In genomic region chr6:137713310-137713664, GRCm38 (mm10) we compare ENCODE assay signal across 17 mouse cellular contexts. TPM values are rescaled to one million over a fixed set of nuclear protein-coding genes. Genes with fewer than 3 reads are reported as not detected.
DNase-seq lines count a peak whose midpoint lies in the region; ATAC-seq and TF ChIP-seq lines count a peak whose summit lies in the region.
"Had no signal": no experiment of that assay in that cellular context is flagged by ENCODE, and none has a peak within 500 bp of the region (broad histone marks: within the 10 kb centered on the region; RNA-seq: fewer than 3 reads in every experiment).

No protein-coding gene starts in this region.

- no peaks in the 10 kb centered on the region for H3K4me1 ChIP-seq in heart, postnatal 0 days (ENCODE audit: control insufficient read depth, insufficient read depth)
- no peaks in the 10 kb centered on the region for H3K4me1 ChIP-seq in heart, embryonic 11.5 days (ENCODE audit: control insufficient read depth, insufficient read depth, low read length)
- peaks cover 9% of the 10 kb centered on the region for H3K4me1 ChIP-seq in midbrain, embryonic 12.5 days
- peaks cover 5% of the 10 kb centered on the region for H3K4me1 ChIP-seq in midbrain, embryonic 14.5 days (ENCODE audit: control insufficient read depth, insufficient read depth, low read length)
- no peaks in the 10 kb centered on the region; the same call in 1 of the 2 replicates for H3K4me1 ChIP-seq in forebrain, embryonic 14.5 days (ENCODE audit: control insufficient read depth, insufficient read depth, low read length)
- H3K4me1 ChIP-seq in stomach, postnatal 0 days (replicated peaks; ENCODE audit: control insufficient read depth, insufficient read depth): no peaks in the 10 kb centered on the region
- H3K4me1 ChIP-seq: limb, embryonic 10.5 days had no signal

- no peak overlapping the region for H3K4me2 ChIP-seq in heart, postnatal 0 days (ENCODE audit: low read depth, low read length)
- no peak overlapping the region for H3K4me2 ChIP-seq in heart, embryonic 11.5 days
- no peak overlapping the region for H3K4me2 ChIP-seq in midbrain, embryonic 12.5 days (replicated peaks)
- no peak overlapping the region for H3K4me2 ChIP-seq in midbrain, embryonic 14.5 days (ENCODE audit: low read length)
- H3K4me2 ChIP-seq in forebrain, embryonic 14.5 days (ENCODE audit: low read length): no peak overlapping the region
- H3K4me2 ChIP-seq in stomach, postnatal 0 days (replicated peaks; ENCODE audit: low read depth): no peak overlapping the region

- 67% methylated on average over 3 of the region's 3 CpGs for WGBS in heart, postnatal 0 days
- 71% methylated on average over 3 of the region's 3 CpGs for WGBS in heart, embryonic 11.5 days (ENCODE audit: insufficient replicate concordance)
- 42% methylated on average over 3 of the region's 3 CpGs for WGBS in midbrain, embryonic 12.5 days
- 49% methylated on average over 3 of the region's 3 CpGs for WGBS in midbrain, embryonic 14.5 days
- 69% methylated on average over 3 of the region's 3 CpGs for WGBS in forebrain, embryonic 14.5 days
- 82% methylated on average over 3 of the region's 3 CpGs for WGBS in stomach, postnatal 0 days

- no peak for TF ChIP-seq CTCF in heart, postnatal 0 days (IDR thresholded peaks at IDR 0.05; ENCODE audit: low read depth)
- no peak for TF ChIP-seq CTCF in stomach, postnatal 0 days (IDR thresholded peaks at IDR 0.05; ENCODE audit: low read depth)

- no peaks in the 10 kb centered on the region for H3K36me3 ChIP-seq in heart, postnatal 0 days (replicated peaks; ENCODE audit: control insufficient read depth, insufficient read depth, low read length)
- H3K36me3 ChIP-seq in heart, embryonic 11.5 days (ENCODE audit: control insufficient read depth, insufficient read depth, low read length): no peaks in the 10 kb centered on the region
- no peaks in the 10 kb centered on the region for H3K36me3 ChIP-seq in midbrain, embryonic 12.5 days
- no peaks in the 10 kb centered on the region for H3K36me3 ChIP-seq in midbrain, embryonic 14.5 days (ENCODE audit: control insufficient read depth, insufficient read depth, low read length)
- H3K36me3 ChIP-seq in forebrain, embryonic 14.5 days (ENCODE audit: control insufficient read depth, insufficient read depth, low read length): no peaks in the 10 kb centered on the region
- H3K36me3 ChIP-seq in stomach, postnatal 0 days (ENCODE audit: control insufficient read depth, insufficient read depth, low read length): no peaks in the 10 kb centered on the region
- H3K36me3 ChIP-seq: limb, embryonic 10.5 days had no signal

- H3K27me3 ChIP-seq in heart, postnatal 0 days (ENCODE audit: control insufficient read depth, insufficient read depth, low read length): no peaks in the 10 kb centered on the region
- H3K27me3 ChIP-seq in heart, embryonic 11.5 days (ENCODE audit: control insufficient read depth, insufficient read depth, low read length): no peaks in the 10 kb centered on the region
- no peaks in the 10 kb centered on the region for H3K27me3 ChIP-seq in midbrain, embryonic 12.5 days
- no peaks in the 10 kb centered on the region for H3K27me3 ChIP-seq in midbrain, embryonic 14.5 days (ENCODE audit: control insufficient read depth, insufficient read depth, low read length)
- no peaks in the 10 kb centered on the region for H3K27me3 ChIP-seq in forebrain, embryonic 14.5 days (replicated peaks; ENCODE audit: control insufficient read depth, insufficient read depth, low read length)
- no peaks in the 10 kb centered on the region for H3K27me3 ChIP-seq in stomach, postnatal 0 days (ENCODE audit: control insufficient read depth, insufficient read depth, low read length)

- no peak overlapping the region for H3K4me3 ChIP-seq in heart, postnatal 0 days (ENCODE audit: low read depth, low read length)
- no peak overlapping the region for H3K4me3 ChIP-seq in heart, embryonic 11.5 days (ENCODE audit: low read depth, low read length)
- H3K4me3 ChIP-seq in midbrain, embryonic 12.5 days: no peak overlapping the region
- no peak overlapping the region for H3K4me3 ChIP-seq in midbrain, embryonic 14.5 days (replicated peaks; ENCODE audit: low read depth, low read length)
- no peak overlapping the region for H3K4me3 ChIP-seq in forebrain, embryonic 14.5 days (ENCODE audit: low read depth, low read length)
- no peak overlapping the region for H3K4me3 ChIP-seq in stomach, postnatal 0 days (ENCODE audit: low read depth, low read length)
- H3K4me3 ChIP-seq: erythroblast, embryonic 14.5 days; limb, embryonic 10.5 days had no signal

- H3K9me3 ChIP-seq in heart, postnatal 0 days (replicated peaks; ENCODE audit: control insufficient read depth, low read length): no peaks in the 10 kb centered on the region
- no peaks in the 10 kb centered on the region for H3K9me3 ChIP-seq in heart, embryonic 11.5 days (replicated peaks; ENCODE audit: control insufficient read depth, low read length)
- H3K9me3 ChIP-seq in midbrain, embryonic 12.5 days: no peaks in the 10 kb centered on the region
- H3K9me3 ChIP-seq in midbrain, embryonic 14.5 days (ENCODE audit: control insufficient read depth, low read length): no peaks in the 10 kb centered on the region
- H3K9me3 ChIP-seq in forebrain, embryonic 14.5 days (replicated peaks; ENCODE audit: control insufficient read depth, low read length): no peaks in the 10 kb centered on the region
- H3K9me3 ChIP-seq in stomach, postnatal 0 days (ENCODE audit: control insufficient read depth, low read length): no peaks in the 10 kb centered on the region
- H3K9me3 ChIP-seq: limb, embryonic 10.5 days had no signal

- H3K27ac ChIP-seq in heart, postnatal 0 days (ENCODE audit: low read depth): peak overlapping the region; percentile 51; the same call in 1 of the 2 replicates
- no peak overlapping the region for H3K27ac ChIP-seq in heart, embryonic 11.5 days (ENCODE audit: low read depth, low read length)
- peak overlapping the region; percentile 71 for H3K27ac ChIP-seq in midbrain, embryonic 12.5 days (replicated peaks)
- no peak overlapping the region for H3K27ac ChIP-seq in midbrain, embryonic 14.5 days (replicated peaks; ENCODE audit: low read depth, low read length)
- no peak overlapping the region; the same call in 1 of the 2 replicates for H3K27ac ChIP-seq in forebrain, embryonic 14.5 days (ENCODE audit: low read depth, low read length)
- no peak overlapping the region for H3K27ac ChIP-seq in stomach, postnatal 0 days (replicated peaks)
- H3K27ac ChIP-seq: limb, embryonic 10.5 days; liver, embryonic 14.5 days had no signal

- no peak for ATAC-seq in heart, postnatal 0 days (ENCODE audit: insufficient read depth, low read depth)
- no peak for ATAC-seq in heart, embryonic 11.5 days (replicated peaks; ENCODE audit: insufficient number of reproducible peaks, low FRiP score, low TSS enrichment)
- peak; percentile 67 for ATAC-seq in midbrain, embryonic 12.5 days (ENCODE audit: low FRiP score, low read depth)
- ATAC-seq in midbrain, embryonic 14.5 days (ENCODE audit: low FRiP score, low TSS enrichment): no peak
- peak; percentile 44; the same call in 1 of the 2 replicates for ATAC-seq in forebrain, embryonic 14.5 days
- no peak for ATAC-seq in stomach, postnatal 0 days (ENCODE audit: low FRiP score, low TSS enrichment)

- H3K9ac ChIP-seq in heart, postnatal 0 days (replicated peaks; ENCODE audit: low read depth, low read length): no peak overlapping the region
- H3K9ac ChIP-seq in heart, embryonic 11.5 days (ENCODE audit: low read depth, low read length): no peak overlapping the region
- no peak overlapping the region for H3K9ac ChIP-seq in midbrain, embryonic 12.5 days (replicated peaks)
- H3K9ac ChIP-seq in midbrain, embryonic 14.5 days (replicated peaks; ENCODE audit: low read length): no peak overlapping the region
- H3K9ac ChIP-seq in forebrain, embryonic 14.5 days (ENCODE audit: low read length): no peak overlapping the region
- no peak overlapping the region for H3K9ac ChIP-seq in stomach, postnatal 0 days (ENCODE audit: low read length)
- H3K9ac ChIP-seq: liver, embryonic 14.5 days had no signal

- no peak for DNase-seq in heart, postnatal 0 days (ENCODE audit: low spot score)
- no peak for DNase-seq in midbrain, embryonic 14.5 days
- peak; percentile 19 for DNase-seq in forebrain, embryonic 14.5 days (ENCODE audit: low spot score)
- DNase-seq in retina, postnatal 7 days (ENCODE audit: low read depth, low spot score): peak; percentile 80
- no peak for DNase-seq in stomach, postnatal 0 days (ENCODE audit: low spot score)
- DNase-seq in thymus, postnatal 0 days (ENCODE audit: low spot score): no peak
- DNase-seq: adrenal gland, adult 2 months; cerebellum, adult 9-10 months; kidney, adult 9 months; kidney, postnatal 4 days; lung, postnatal 10 days; thymus, postnatal 25 days had no signal

- TF ChIP-seq EP300 in heart, postnatal 0 days (IDR thresholded peaks at IDR 0.05; ENCODE audit: low read depth): no peak
- TF ChIP-seq EP300 in stomach, postnatal 0 days (optimal IDR thresholded peaks at IDR 0.05): no peak

RNA-seq across cellular contexts. Expression of gene Strap, which starts 21.6 kb away (rescaled TPM):
- 60.1 and 73.3 TPM in 2 replicates for total RNA-seq in heart, postnatal 0 days (2014; rRNA removed; ENCODE audit: low replicate concordance)
- polyA plus RNA-seq in heart, postnatal 0 days (2015; fragmentation: Nextera tagmentation; extraction: Ambion mirVana): 94.2 and 96.5 TPM in 2 replicates
- polyA plus RNA-seq in heart, embryonic 11.5 days (2014; fragmentation: Nextera tagmentation; extraction: Ambion mirVana): 148 and 160 TPM in 2 replicates
- polyA plus RNA-seq in midbrain, embryonic 12.5 days (2016; fragmentation: Nextera tagmentation; extraction: Ambion mirVana): 203 and 210 TPM in 2 replicates
- 175 and 203 TPM in 2 replicates for polyA plus RNA-seq in midbrain, embryonic 14.5 days (2014; fragmentation: Nextera tagmentation; extraction: Ambion mirVana)
- polyA plus RNA-seq in forebrain, embryonic 14.5 days (2014; fragmentation: Nextera tagmentation; extraction: Ambion mirVana): 209 and 220 TPM in 2 replicates
- polyA plus RNA-seq in stomach, postnatal 0 days (2015; fragmentation: Nextera tagmentation; extraction: Ambion mirVana): 74.9 and 77.7 TPM in 2 replicates
- polyA plus RNA-seq in thymus, postnatal 0 days (2015; fragmentation: Nextera tagmentation; extraction: Ambion mirVana): 145 and 147 TPM in 2 replicates

RNA-seq across cellular contexts. Expression of gene Dera, which starts 41.1 kb away (rescaled TPM):
- total RNA-seq in heart, postnatal 0 days (2014; rRNA removed; ENCODE audit: low replicate concordance): 18.2 and 21.4 TPM in 2 replicates
- 25.2 and 26.0 TPM in 2 replicates for polyA plus RNA-seq in heart, postnatal 0 days (2015; fragmentation: Nextera tagmentation; extraction: Ambion mirVana)
- polyA plus RNA-seq in heart, embryonic 11.5 days (2014; fragmentation: Nextera tagmentation; extraction: Ambion mirVana): 62.5 and 68.5 TPM in 2 replicates
- polyA plus RNA-seq in midbrain, embryonic 12.5 days (2016; fragmentation: Nextera tagmentation; extraction: Ambion mirVana): 38.7 and 40.4 TPM in 2 replicates
- 10.1 and 15.9 TPM in 2 replicates for polyA plus RNA-seq in midbrain, embryonic 14.5 days (2014; fragmentation: Nextera tagmentation; extraction: Ambion mirVana)
- polyA plus RNA-seq in forebrain, embryonic 14.5 days (2014; fragmentation: Nextera tagmentation; extraction: Ambion mirVana): 12.8 and 17.8 TPM in 2 replicates
- 47.1 and 49.4 TPM in 2 replicates for polyA plus RNA-seq in stomach, postnatal 0 days (2015; fragmentation: Nextera tagmentation; extraction: Ambion mirVana)
- polyA plus RNA-seq in thymus, postnatal 0 days (2015; fragmentation: Nextera tagmentation; extraction: Ambion mirVana): 120 and 126 TPM in 2 replicates

RNA-seq across cellular contexts. Expression of gene Eps8, which starts 58.6 kb away (rescaled TPM):
- 12.5 and 24.4 TPM in 2 replicates for total RNA-seq in heart, postnatal 0 days (2014; rRNA removed; ENCODE audit: low replicate concordance)
- 15.1 and 16.9 TPM in 2 replicates for polyA plus RNA-seq in heart, postnatal 0 days (2015; fragmentation: Nextera tagmentation; extraction: Ambion mirVana)
- 18.7 TPM in 2 replicates for polyA plus RNA-seq in heart, embryonic 11.5 days (2014; fragmentation: Nextera tagmentation; extraction: Ambion mirVana)
- 10.7 and 11.0 TPM in 2 replicates for polyA plus RNA-seq in midbrain, embryonic 12.5 days (2016; fragmentation: Nextera tagmentation; extraction: Ambion mirVana)
- 19.2 and 21.0 TPM in 2 replicates for polyA plus RNA-seq in midbrain, embryonic 14.5 days (2014; fragmentation: Nextera tagmentation; extraction: Ambion mirVana)
- polyA plus RNA-seq in forebrain, embryonic 14.5 days (2014; fragmentation: Nextera tagmentation; extraction: Ambion mirVana): 11.4 and 14.3 TPM in 2 replicates
- polyA plus RNA-seq in stomach, postnatal 0 days (2015; fragmentation: Nextera tagmentation; extraction: Ambion mirVana): 17.6 and 23.1 TPM in 2 replicates
- polyA plus RNA-seq in thymus, postnatal 0 days (2015; fragmentation: Nextera tagmentation; extraction: Ambion mirVana): 7.4 and 8.4 TPM in 2 replicates

Comparison
In these comparisons a context has a peak if more than half of its experiments do, and no peak if none do; other contexts are left out.
1. ATAC-seq: peak in midbrain, embryonic 12.5 days (single experiment) and forebrain, embryonic 14.5 days (single experiment); none in heart, postnatal 0 days (single experiment), heart, embryonic 11.5 days (single experiment), midbrain, embryonic 14.5 days (single experiment) and stomach, postnatal 0 days (single experiment).
2. H3K27ac ChIP-seq: peak in heart, postnatal 0 days (single experiment) and midbrain, embryonic 12.5 days (single experiment); none in heart, embryonic 11.5 days (single experiment), midbrain, embryonic 14.5 days (single experiment), forebrain, embryonic 14.5 days (single experiment) and stomach, postnatal 0 days (single experiment).
3. DNase-seq: peak in forebrain, embryonic 14.5 days (single experiment) and retina, postnatal 7 days (single experiment); none in heart, postnatal 0 days (single experiment), midbrain, embryonic 14.5 days (single experiment), stomach, postnatal 0 days (single experiment) and thymus, postnatal 0 days (single experiment).